Mouse (Mus musculus): ENCODE results near the gene Sgcd. TPM values are rescaled to one million over a fixed set of nuclear protein-coding genes. Genes with fewer than 3 reads are reported as not detected.

Sgcd gene
- polyA plus RNA-seq, 1 experiment from 2014 or later = 2.5 TPM

- peaks cover 11% of the 10 kb centered on the region; the same call in 1 of the 2 replicates for H3K4me1 ChIP-seq (ENCODE audit: insufficient read depth, low read length)
- H3K9me3 ChIP-seq (ENCODE audit: low read length) = no peaks in the 10 kb centered on the region
- H3K27me3 ChIP-seq (ENCODE audit: insufficient read depth, low read length) = no peaks in the 10 kb centered on the region
- no peak overlapping the region for H3K4me2 ChIP-seq (replicated peaks; ENCODE audit: low read depth, low read length)
- WGBS = 14% methylated on average over 2 of the region's 2 CpGs
- H3K9ac ChIP-seq (replicated peaks; ENCODE audit: low read length) = no peak overlapping the region
- H3K36me3 ChIP-seq (ENCODE audit: insufficient read depth, low read length) = no peaks in the 10 kb centered on the region
- H3K27ac ChIP-seq (ENCODE audit: low read length) = peak overlapping the region; percentile 56
- peak; percentile 87 for ATAC-seq (ENCODE audit: low FRiP score, low TSS enrichment)
- H3K4me3 ChIP-seq (ENCODE audit: low read length) = no peak overlapping the region
Measured at GRCm38 (mm10) chr11:47188556-47188955, 800.2 kb downstream of the Sgcd start.

- no peak overlapping the region for H3K4me3 ChIP-seq (ENCODE audit: low read length)
- no peak overlapping the region for H3K9ac ChIP-seq (replicated peaks; ENCODE audit: low read length)
- 91% methylated on average over 2 of the region's 2 CpGs for WGBS
- no peak overlapping the region for H3K4me2 ChIP-seq (replicated peaks; ENCODE audit: low read depth, low read length)
- no peaks in the 10 kb centered on the region for H3K4me1 ChIP-seq (ENCODE audit: insufficient read depth, low read length)
- H3K36me3 ChIP-seq (ENCODE audit: insufficient read depth, low read length) = no peaks in the 10 kb centered on the region
- no peak overlapping the region for H3K27ac ChIP-seq (ENCODE audit: low read length)
- ATAC-seq (ENCODE audit: low FRiP score, low TSS enrichment) = no peak
- no peaks in the 10 kb centered on the region for H3K9me3 ChIP-seq (ENCODE audit: low read length)
- no peaks in the 10 kb centered on the region for H3K27me3 ChIP-seq (ENCODE audit: insufficient read depth, low read length)
Measured at GRCm38 (mm10) chr11:47174977-47175376, 813.8 kb downstream of the Sgcd start.

GRCm38 (mm10) chr11:47170926-47171625 is 817.7 kb downstream of the Sgcd start:
- Histone ChIP-seq H3K36me3 (ENCODE audit: insufficient read depth, low read length) (no peaks in the 10 kb centered on the region), H3K9me3 (ENCODE audit: low read length) (no peaks in the 10 kb centered on the region), H3K4me2 (replicated peaks; ENCODE audit: low read depth, low read length) (no peak overlapping the region), H3K27me3 (ENCODE audit: insufficient read depth, low read length) (no peaks in the 10 kb centered on the region), H3K9ac (replicated peaks; ENCODE audit: low read length) (no peak overlapping the region), H3K27ac (ENCODE audit: low read length) (no peak overlapping the region), H3K4me1 (ENCODE audit: insufficient read depth, low read length) (no peaks in the 10 kb centered on the region), H3K4me3 (ENCODE audit: low read length) (no peak overlapping the region)
- ATAC-seq (ENCODE audit: low FRiP score, low TSS enrichment) = no peak
- WGBS = 65% methylated on average over 6 of the region's 6 CpGs

GRCm38 (mm10) chr11:47167376-47167775 is 821.4 kb downstream of the Sgcd start:
- H3K9me3 ChIP-seq (ENCODE audit: low read length) = no peaks in the 10 kb centered on the region
- H3K9ac ChIP-seq (replicated peaks; ENCODE audit: low read length) = no peak overlapping the region
- no peak overlapping the region for H3K4me3 ChIP-seq (ENCODE audit: low read length)
- H3K36me3 ChIP-seq (ENCODE audit: insufficient read depth, low read length) = no peaks in the 10 kb centered on the region
- H3K27ac ChIP-seq (ENCODE audit: low read length) = no peak overlapping the region
- no peaks in the 10 kb centered on the region for H3K27me3 ChIP-seq (ENCODE audit: insufficient read depth, low read length)
- ATAC-seq (ENCODE audit: low FRiP score, low TSS enrichment) = no peak
- 89% methylated on average over 4 of the region's 4 CpGs for WGBS
- no peak overlapping the region for H3K4me2 ChIP-seq (replicated peaks; ENCODE audit: low read depth, low read length)
- no peaks in the 10 kb centered on the region for H3K4me1 ChIP-seq (ENCODE audit: insufficient read depth, low read length)

- Histone ChIP-seq H3K9me3 (ENCODE audit: low read length) (no peaks in the 10 kb centered on the region), H3K27ac (ENCODE audit: low read length) (no peak overlapping the region), H3K4me2 (replicated peaks; ENCODE audit: low read depth, low read length) (no peak overlapping the region), H3K4me1 (ENCODE audit: insufficient read depth, low read length) (peaks cover 9% of the 10 kb centered on the region; the same call in 1 of the 2 replicates), H3K9ac (replicated peaks; ENCODE audit: low read length) (no peak overlapping the region), H3K27me3 (ENCODE audit: insufficient read depth, low read length) (no peaks in the 10 kb centered on the region), H3K36me3 (ENCODE audit: insufficient read depth, low read length) (no peaks in the 10 kb centered on the region), H3K4me3 (ENCODE audit: low read length) (no peak overlapping the region)
- WGBS = 50% methylated on average over 1 of the region's 1 CpGs
- ATAC-seq (ENCODE audit: low FRiP score, low TSS enrichment) = no peak
Measured at GRCm38 (mm10) chr11:47158089-47158488, 830.7 kb downstream of the Sgcd start.

- H3K27me3 ChIP-seq (ENCODE audit: insufficient read depth, low read length) = no peaks in the 10 kb centered on the region
- peaks cover 9% of the 10 kb centered on the region; the same call in 1 of the 2 replicates for H3K4me1 ChIP-seq (ENCODE audit: insufficient read depth, low read length)
- H3K9ac ChIP-seq (replicated peaks; ENCODE audit: low read length) = no peak overlapping the region
- no peak overlapping the region for H3K4me3 ChIP-seq (ENCODE audit: low read length)
- no peak overlapping the region for H3K4me2 ChIP-seq (replicated peaks; ENCODE audit: low read depth, low read length)
- H3K9me3 ChIP-seq (ENCODE audit: low read length) = no peaks in the 10 kb centered on the region
- 62% methylated on average over 1 of the region's 1 CpGs for WGBS
- no peak overlapping the region for H3K27ac ChIP-seq (ENCODE audit: low read length)
- peak; percentile 42; the same call in 1 of the 2 replicates for ATAC-seq (ENCODE audit: low FRiP score, low TSS enrichment)
- no peaks in the 10 kb centered on the region for H3K36me3 ChIP-seq (ENCODE audit: insufficient read depth, low read length)
Measured at GRCm38 (mm10) chr11:47156730-47157693, 831.8 kb downstream of the Sgcd start.

GRCm38 (mm10) chr11:47154837-47155430 is 833.8 kb downstream of the Sgcd start:
- Histone ChIP-seq H3K4me3 (ENCODE audit: low read length) (no peak overlapping the region), H3K27me3 (ENCODE audit: insufficient read depth, low read length) (no peaks in the 10 kb centered on the region), H3K27ac (ENCODE audit: low read length) (no peak overlapping the region), H3K36me3 (ENCODE audit: insufficient read depth, low read length) (no peaks in the 10 kb centered on the region), H3K9ac (replicated peaks; ENCODE audit: low read length) (no peak overlapping the region), H3K4me1 (ENCODE audit: insufficient read depth, low read length) (peaks cover 9% of the 10 kb centered on the region; the same call in 1 of the 2 replicates), H3K9me3 (ENCODE audit: low read length) (no peaks in the 10 kb centered on the region), H3K4me2 (replicated peaks; ENCODE audit: low read depth, low read length) (no peak overlapping the region)
- no peak for ATAC-seq (ENCODE audit: low FRiP score, low TSS enrichment)
- 81% methylated on average over 5 of the region's 5 CpGs for WGBS

GRCm38 (mm10) chr11:47149607-47150006 is 839.2 kb downstream of the Sgcd start:
- no peak overlapping the region for H3K27ac ChIP-seq (ENCODE audit: low read length)
- no peaks in the 10 kb centered on the region for H3K4me1 ChIP-seq (ENCODE audit: insufficient read depth, low read length)
- H3K36me3 ChIP-seq (ENCODE audit: insufficient read depth, low read length) = no peaks in the 10 kb centered on the region
- no peaks in the 10 kb centered on the region for H3K9me3 ChIP-seq (ENCODE audit: low read length)
- H3K4me2 ChIP-seq (replicated peaks; ENCODE audit: low read depth, low read length) = no peak overlapping the region
- 40% methylated on average over 9 of the region's 9 CpGs for WGBS
- no peak overlapping the region for H3K4me3 ChIP-seq (ENCODE audit: low read length)
- no peaks in the 10 kb centered on the region for H3K27me3 ChIP-seq (ENCODE audit: insufficient read depth, low read length)
- peak; percentile 86 for ATAC-seq (ENCODE audit: low FRiP score, low TSS enrichment)
- H3K9ac ChIP-seq (replicated peaks; ENCODE audit: low read length) = no peak overlapping the region

GRCm38 (mm10) chr11:47139867-47140266 is 848.9 kb downstream of the Sgcd start:
- Histone ChIP-seq H3K27ac (ENCODE audit: low read length) (no peak overlapping the region), H3K4me1 (ENCODE audit: insufficient read depth, low read length) (no peaks in the 10 kb centered on the region), H3K4me2 (replicated peaks; ENCODE audit: low read depth, low read length) (no peak overlapping the region), H3K36me3 (ENCODE audit: insufficient read depth, low read length) (no peaks in the 10 kb centered on the region), H3K27me3 (ENCODE audit: insufficient read depth, low read length) (no peaks in the 10 kb centered on the region), H3K9ac (replicated peaks; ENCODE audit: low read length) (no peak overlapping the region), H3K9me3 (ENCODE audit: low read length) (no peaks in the 10 kb centered on the region), H3K4me3 (ENCODE audit: low read length) (no peak overlapping the region)
- WGBS = 83% methylated on average over 2 of the region's 2 CpGs
- no peak for ATAC-seq (ENCODE audit: low FRiP score, low TSS enrichment)
